Mouse (Mus musculus): Measurements from ENCODE around the gene Tpm3.

Gene Tpm3

DNA sequence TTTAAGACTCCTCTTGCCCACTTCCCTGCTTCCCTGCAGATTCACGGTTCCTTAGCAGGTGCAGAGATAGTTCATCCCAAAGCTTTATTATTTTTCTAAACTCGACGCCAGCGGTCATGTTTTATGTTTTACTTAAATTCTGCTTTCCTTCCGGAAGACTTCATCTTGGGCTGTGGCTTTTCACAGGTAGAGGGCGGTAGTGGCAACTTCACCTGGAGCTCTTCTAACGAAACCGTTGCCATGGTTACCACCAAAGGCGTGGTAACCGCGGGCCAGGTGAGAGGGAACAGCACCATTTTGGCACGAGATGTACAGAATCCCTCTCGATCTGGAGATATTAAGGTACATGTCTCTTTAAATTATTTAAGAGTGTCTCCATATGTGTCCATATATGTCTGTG lies 64.2 kb downstream of the Tpm3 start:
- DNase-seq (ENCODE audit: low read depth) = no peak

DNA sequence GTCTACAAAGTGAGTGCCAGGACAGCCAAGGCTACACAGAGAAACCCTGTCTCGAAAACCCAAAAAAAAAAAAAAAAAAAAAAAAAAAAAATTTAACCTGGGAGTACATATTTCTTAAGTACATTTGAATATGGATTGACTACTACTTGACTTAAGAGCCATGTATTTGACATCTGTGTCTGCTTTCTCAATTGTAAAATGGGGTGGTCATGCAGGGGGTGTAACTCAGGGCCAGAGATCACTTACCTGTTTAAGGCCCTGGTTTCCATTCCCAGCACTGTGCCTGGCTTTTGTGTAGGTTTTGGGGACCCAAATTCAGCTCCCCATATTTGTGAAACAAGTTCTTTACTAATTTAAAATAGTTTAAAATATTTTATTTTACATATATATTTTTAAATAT lies 65.2 kb downstream of the Tpm3 start:
- DNase-seq (ENCODE audit: low read depth) = no peak

- DNase-seq (ENCODE audit: low read depth) = no peak
Observed at GRCm38 (mm10) chr3:90139962-90140361, 67.5 kb downstream of the Tpm3 start.

DNA sequence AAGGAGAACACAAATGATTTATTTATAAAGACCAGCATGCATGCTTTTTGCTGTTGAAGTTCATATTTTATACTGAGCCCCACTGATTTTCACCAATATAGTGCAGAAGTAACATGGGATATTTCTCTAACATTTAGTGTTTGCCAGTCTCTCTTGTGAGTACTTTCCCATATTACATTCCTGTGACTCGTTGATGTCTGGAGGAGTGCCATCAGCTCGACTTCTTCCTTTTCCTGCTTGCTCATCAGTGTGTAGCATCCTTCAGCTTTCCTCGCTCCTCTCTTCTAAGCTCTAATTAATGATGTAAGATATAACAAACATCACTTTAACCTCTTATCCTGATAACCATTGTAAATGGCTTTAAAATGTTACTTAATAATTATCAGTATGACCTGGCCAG lies 73.0 kb downstream of the Tpm3 start:
- DNase-seq (ENCODE audit: low read depth) = no peak

GRCm38 (mm10) chr3:90146651-90147050 lies 74.2 kb downstream of the Tpm3 start:
- no peak for DNase-seq (ENCODE audit: low read depth)
